Mouse (Mus musculus): ENCODE measurements at regions not wholly inside any gene's neighbourhood (a gene's known extent, or its start where the extent isn't known, plus 50 kb on each side); places are given as distances from the start of the nearest gene placed in this dataset.

DNA sequence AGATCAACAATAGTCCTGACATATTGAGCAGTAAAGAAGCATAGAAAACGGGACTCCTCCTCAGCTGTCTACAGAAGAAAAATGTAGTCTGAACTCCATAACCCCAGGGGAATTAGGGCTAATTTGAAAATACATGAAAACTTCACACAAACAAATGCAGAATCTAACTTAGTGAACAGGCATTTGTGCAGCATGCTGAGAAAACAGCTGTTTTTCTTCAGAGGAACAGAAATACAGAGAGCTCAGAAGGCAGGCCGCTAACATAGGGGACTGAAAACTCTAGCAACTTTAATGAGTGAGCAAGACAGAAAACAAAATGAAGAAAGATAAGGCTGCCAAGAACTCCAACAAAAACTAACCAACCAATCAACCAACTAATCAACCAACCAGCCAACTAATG is 172.7 kb upstream of the Zc3h12c start:
- Histone ChIP-seq H3K27me3 (ENCODE audit: control insufficient read depth, insufficient read depth, insufficient read length) (no peaks in the 10 kb centered on the region), H3K4me3 (no peak overlapping the region), H3ac (ENCODE audit: control insufficient read depth, insufficient read length) (no peak overlapping the region), H3K4me2 (ENCODE audit: low read depth) (no peak overlapping the region), H3K79me2 (ENCODE audit: control insufficient read depth, insufficient read depth) (no peaks in the 10 kb centered on the region), H3K36me3 (ENCODE audit: control insufficient read depth, insufficient read depth) (no peaks in the 10 kb centered on the region)
- TF ChIP-seq MYOG (IDR thresholded peaks at IDR 0.05; ENCODE audit: control insufficient read depth in 1 of 3, insufficient read depth in 1 of 3, insufficient read length in 2 of 3, low read depth in 2 of 3): no peak
- TF ChIP-seq MAX (IDR thresholded peaks at IDR 0.05; ENCODE audit: low read depth): no peak
- no peak for TF ChIP-seq E2F4 (IDR thresholded peaks at IDR 0.05; ENCODE audit: insufficient read depth)
- TF ChIP-seq SRF (IDR thresholded peaks at IDR 0.05; ENCODE audit: control insufficient read depth, insufficient read length, low read depth): no peak
- TF ChIP-seq TCF3 (IDR thresholded peaks at IDR 0.05; ENCODE audit: insufficient read length, low read depth): no peak
- no peak for TF ChIP-seq POLR2A (IDR thresholded peaks at IDR 0.05; ENCODE audit: insufficient read length, low read depth)
- no peak for TF ChIP-seq USF1 (IDR thresholded peaks at IDR 0.05; ENCODE audit: low read depth)
- no peak for TF ChIP-seq TCF12 (IDR thresholded peaks at IDR 0.05; ENCODE audit: insufficient read depth, poor library complexity, severe bottlenecking)
- no peak for TF ChIP-seq POLR2AphosphoS2 (IDR thresholded peaks at IDR 0.05; ENCODE audit: insufficient read length, low read depth)
- no peak for TF ChIP-seq REST (IDR thresholded peaks at IDR 0.05; ENCODE audit: insufficient read depth, insufficient read length)
- TF ChIP-seq CEBPB (IDR thresholded peaks at IDR 0.05; ENCODE audit: insufficient read depth, poor library complexity, severe bottlenecking): no peak
- no peak for TF ChIP-seq MYOD1 (IDR thresholded peaks at IDR 0.05; ENCODE audit: control insufficient read depth in 1 of 3, insufficient read length in 2 of 3, low read depth in 2 of 3)

DNA sequence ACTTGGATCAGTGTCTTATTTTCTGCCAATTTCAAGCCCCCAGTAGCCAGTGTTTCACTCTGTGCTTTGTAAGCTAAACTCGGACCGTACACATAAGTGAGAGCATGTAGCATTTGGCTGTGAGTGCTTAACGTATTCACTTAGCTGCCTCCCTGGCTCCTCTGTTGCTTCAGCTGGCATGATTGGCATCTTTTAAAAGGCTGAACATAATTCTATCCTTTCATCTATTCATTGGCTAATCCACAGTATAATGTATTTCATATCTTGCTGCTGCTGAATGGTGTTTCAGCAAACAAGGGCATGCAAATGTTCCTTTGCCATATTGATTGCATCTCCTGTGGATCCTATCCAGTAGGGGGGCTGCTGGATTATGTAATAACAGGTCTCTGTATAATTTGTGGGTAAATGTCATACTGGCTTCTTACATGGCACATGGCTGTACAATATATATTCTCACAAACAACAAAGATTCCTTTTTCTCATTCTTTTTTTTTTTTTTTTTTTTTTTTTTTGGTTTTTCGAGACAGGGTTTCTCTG is 169.5 kb upstream of the Zc3h12c start:
- Histone ChIP-seq H3K79me2 (ENCODE audit: control insufficient read depth, insufficient read depth) (no peaks in the 10 kb centered on the region), H3ac (ENCODE audit: control insufficient read depth, insufficient read length) (no peak overlapping the region), H3K4me3 (no peak overlapping the region), H3K36me3 (ENCODE audit: control insufficient read depth, insufficient read depth) (no peaks in the 10 kb centered on the region), H3K27me3 (ENCODE audit: control insufficient read depth, insufficient read depth, insufficient read length) (no peaks in the 10 kb centered on the region), H3K4me2 (ENCODE audit: low read depth) (no peak overlapping the region)
- no peak for TF ChIP-seq MAX (IDR thresholded peaks at IDR 0.05; ENCODE audit: low read depth)
- TF ChIP-seq CEBPB (IDR thresholded peaks at IDR 0.05; ENCODE audit: insufficient read depth, poor library complexity, severe bottlenecking): no peak
- no peak for TF ChIP-seq TCF3 (IDR thresholded peaks at IDR 0.05; ENCODE audit: insufficient read length, low read depth)
- TF ChIP-seq POLR2AphosphoS2 (IDR thresholded peaks at IDR 0.05; ENCODE audit: insufficient read length, low read depth): no peak
- TF ChIP-seq MYOG (IDR thresholded peaks at IDR 0.05; ENCODE audit: control insufficient read depth in 1 of 3, insufficient read depth in 1 of 3, insufficient read length in 2 of 3, low read depth in 2 of 3): no peak
- TF ChIP-seq E2F4 (IDR thresholded peaks at IDR 0.05; ENCODE audit: insufficient read depth): no peak

GRCm38 (mm10) chr9:52334767-52335166 is 166.4 kb upstream of the Zc3h12c start:
- no peaks in the 10 kb centered on the region for H3K27me3 ChIP-seq (ENCODE audit: control insufficient read depth, insufficient read depth, insufficient read length)
- TF ChIP-seq REST (IDR thresholded peaks at IDR 0.05; ENCODE audit: insufficient read depth, insufficient read length) (no peak), POLR2A (IDR thresholded peaks at IDR 0.05; ENCODE audit: insufficient read length, low read depth) (no peak), SRF (IDR thresholded peaks at IDR 0.05; ENCODE audit: control insufficient read depth, insufficient read length, low read depth) (no peak)
- H3K79me2 ChIP-seq (ENCODE audit: control insufficient read depth, insufficient read depth): no peaks in the 10 kb centered on the region
- no peak overlapping the region for H3K4me3 ChIP-seq
- H3ac ChIP-seq (ENCODE audit: control insufficient read depth, insufficient read length): no peak overlapping the region
- H3K4me2 ChIP-seq (ENCODE audit: low read depth): no peak overlapping the region
- no peaks in the 10 kb centered on the region for H3K36me3 ChIP-seq (ENCODE audit: control insufficient read depth, insufficient read depth)

- no peak overlapping the region for H3ac ChIP-seq (ENCODE audit: control insufficient read depth, insufficient read length)
- H3K36me3 ChIP-seq (ENCODE audit: control insufficient read depth, insufficient read depth): no peaks in the 10 kb centered on the region
- H3K27me3 ChIP-seq (ENCODE audit: control insufficient read depth, insufficient read depth, insufficient read length): no peaks in the 10 kb centered on the region
- no peak overlapping the region for H3K4me3 ChIP-seq
- TF ChIP-seq POLR2AphosphoS2 (IDR thresholded peaks at IDR 0.05; ENCODE audit: insufficient read length, low read depth) (no peak), CEBPB (IDR thresholded peaks at IDR 0.05; ENCODE audit: insufficient read depth, poor library complexity, severe bottlenecking) (no peak), USF1 (IDR thresholded peaks at IDR 0.05; ENCODE audit: low read depth) (no peak), E2F4 (IDR thresholded peaks at IDR 0.05; ENCODE audit: insufficient read depth) (no peak), TCF12 (IDR thresholded peaks at IDR 0.05; ENCODE audit: insufficient read depth, poor library complexity, severe bottlenecking) (no peak), POLR2A (IDR thresholded peaks at IDR 0.05; ENCODE audit: insufficient read length, low read depth) (no peak), MYOD1 (IDR thresholded peaks at IDR 0.05; ENCODE audit: control insufficient read depth in 1 of 3, insufficient read length in 2 of 3, low read depth in 2 of 3) (no peak), MYOG (IDR thresholded peaks at IDR 0.05; ENCODE audit: control insufficient read depth in 1 of 3, insufficient read depth in 1 of 3, insufficient read length in 2 of 3, low read depth in 2 of 3) (no peak), SRF (IDR thresholded peaks at IDR 0.05; ENCODE audit: control insufficient read depth, insufficient read length, low read depth) (no peak), MAX (IDR thresholded peaks at IDR 0.05; ENCODE audit: low read depth) (no peak), REST (IDR thresholded peaks at IDR 0.05; ENCODE audit: insufficient read depth, insufficient read length) (no peak), TCF3 (IDR thresholded peaks at IDR 0.05; ENCODE audit: insufficient read length, low read depth) (no peak)
- no peaks in the 10 kb centered on the region for H3K79me2 ChIP-seq (ENCODE audit: control insufficient read depth, insufficient read depth)
- no peak overlapping the region for H3K4me2 ChIP-seq (ENCODE audit: low read depth)
Measured at GRCm38 (mm10) chr9:52333884-52334283, 165.5 kb upstream of the Zc3h12c start.

- TF ChIP-seq TCF3 (IDR thresholded peaks at IDR 0.05; ENCODE audit: insufficient read length, low read depth) (no peak), MAX (IDR thresholded peaks at IDR 0.05; ENCODE audit: low read depth) (no peak), SRF (IDR thresholded peaks at IDR 0.05; ENCODE audit: control insufficient read depth, insufficient read length, low read depth) (no peak), REST (IDR thresholded peaks at IDR 0.05; ENCODE audit: insufficient read depth, insufficient read length) (no peak), POLR2A (IDR thresholded peaks at IDR 0.05; ENCODE audit: insufficient read length, low read depth) (no peak), MYOG (IDR thresholded peaks at IDR 0.05; ENCODE audit: control insufficient read depth in 1 of 3, insufficient read depth in 1 of 3, insufficient read length in 2 of 3, low read depth in 2 of 3) (no peak), USF1 (IDR thresholded peaks at IDR 0.05; ENCODE audit: low read depth) (no peak), CEBPB (IDR thresholded peaks at IDR 0.05; ENCODE audit: insufficient read depth, poor library complexity, severe bottlenecking) (no peak), POLR2AphosphoS2 (IDR thresholded peaks at IDR 0.05; ENCODE audit: insufficient read length, low read depth) (no peak), E2F4 (IDR thresholded peaks at IDR 0.05; ENCODE audit: insufficient read depth) (no peak), MYOD1 (IDR thresholded peaks at IDR 0.05; ENCODE audit: control insufficient read depth in 1 of 3, insufficient read length in 2 of 3, low read depth in 2 of 3) (no peak), TCF12 (IDR thresholded peaks at IDR 0.05; ENCODE audit: insufficient read depth, poor library complexity, severe bottlenecking) (no peak)
- no peak overlapping the region for H3K4me2 ChIP-seq (ENCODE audit: low read depth)
- no peak overlapping the region for H3ac ChIP-seq (ENCODE audit: control insufficient read depth, insufficient read length)
- no peaks in the 10 kb centered on the region for H3K79me2 ChIP-seq (ENCODE audit: control insufficient read depth, insufficient read depth)
- no peak overlapping the region for H3K4me3 ChIP-seq
- no peaks in the 10 kb centered on the region for H3K36me3 ChIP-seq (ENCODE audit: control insufficient read depth, insufficient read depth)
- no peaks in the 10 kb centered on the region for H3K27me3 ChIP-seq (ENCODE audit: control insufficient read depth, insufficient read depth, insufficient read length)
Measured at GRCm38 (mm10) chr9:52331748-52332147, 163.4 kb upstream of the Zc3h12c start.
